Mouse (Mus musculus) cerebellum, adult 11-12 months (tissue): Measurements from ENCODE around the gene Timd2.
"Not testable (repeated sequence)": the region's sequence is repeated elsewhere in the genome, so short reads cannot be mapped to it uniquely, and the experiment has no call there.

Source experiments
- DNase-seq: peaks from one replicate; pipeline ENCODE4 v3.0.0; 2022

Timd2 gene

DNA sequence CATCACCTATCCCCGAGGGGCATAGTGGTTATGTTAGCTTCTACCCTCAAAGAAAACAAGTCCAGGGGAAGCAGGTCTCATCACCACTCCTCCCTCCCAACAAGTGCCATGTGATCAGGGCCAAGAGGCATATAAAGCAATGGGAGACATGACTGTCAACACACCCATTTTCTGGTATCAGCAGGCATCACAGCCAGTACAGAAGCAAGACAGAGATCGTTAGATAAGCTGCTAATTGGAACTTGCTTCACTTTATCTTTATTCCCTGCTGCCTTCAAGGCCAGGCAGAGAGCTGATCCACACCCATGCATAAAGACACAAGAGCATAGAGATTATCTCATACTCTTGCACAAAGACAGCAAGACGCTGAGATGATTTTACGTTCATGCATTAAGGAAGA is 43.6 kb downstream of the Timd2 start:
- no peak for DNase-seq

DNA sequence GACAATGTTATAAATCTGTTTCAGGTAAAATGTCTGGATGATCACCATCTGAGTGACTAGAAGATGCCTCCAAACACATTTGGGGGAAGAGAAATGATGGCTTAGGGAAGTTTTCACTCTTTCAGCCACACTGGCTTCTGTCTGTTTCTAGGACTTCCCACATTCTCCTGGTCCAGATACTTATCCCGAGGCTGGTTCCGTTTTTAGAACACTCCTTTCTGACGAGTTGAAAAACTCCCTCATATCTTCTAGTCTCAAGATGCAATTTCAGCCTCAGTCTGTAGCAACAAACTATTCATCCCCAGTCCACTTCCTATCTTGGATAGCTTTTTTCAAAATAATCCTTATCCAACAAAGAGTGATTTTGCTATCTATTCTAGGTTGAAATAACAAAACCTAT is 54.4 kb downstream of the Timd2 start:
- DNase-seq: no peak

- DNase-seq: not testable (repeated sequence)
These were observed 57.2 kb downstream of the Timd2 start for GRCm38 (mm10) chr11:46649655-46650054.

DNA sequence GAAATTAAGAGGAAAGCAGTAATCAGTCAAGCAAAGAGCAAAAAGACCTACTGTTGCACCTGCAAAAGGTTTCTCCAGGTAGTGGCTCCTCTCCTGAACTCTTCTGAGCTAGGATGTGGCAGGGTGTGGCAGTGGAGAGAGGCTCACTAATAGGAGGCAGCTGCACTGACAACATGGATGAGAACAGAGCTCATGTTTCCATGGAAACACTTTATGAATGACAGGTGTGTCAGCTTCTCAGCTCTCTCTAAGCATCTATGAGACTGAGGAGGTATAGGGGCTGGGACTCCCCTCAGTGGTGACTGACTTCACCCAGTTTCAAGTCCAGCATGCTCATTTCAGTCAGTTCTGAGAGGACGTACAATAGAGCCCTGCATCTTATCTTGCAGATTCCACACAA is 62.0 kb downstream of the Timd2 start:
- no peak for DNase-seq

GRCm38 (mm10) chr11:46636568-46636967 is 70.3 kb downstream of the Timd2 start:
- DNase-seq: no peak

- not testable (repeated sequence) for DNase-seq
These were observed 71.3 kb downstream of the Timd2 start for GRCm38 (mm10) chr11:46635516-46635915.

- no peak for DNase-seq
These were observed 75.2 kb downstream of the Timd2 start for GRCm38 (mm10) chr11:46631635-46632034.

- no peak for DNase-seq
These were observed 77.6 kb downstream of the Timd2 start, which contains the start of gene Dppa1 for GRCm38 (mm10) chr11:46629211-46629795. Gene Dppa1, minus strand, starts transcription at chr11:46629261.

DNA sequence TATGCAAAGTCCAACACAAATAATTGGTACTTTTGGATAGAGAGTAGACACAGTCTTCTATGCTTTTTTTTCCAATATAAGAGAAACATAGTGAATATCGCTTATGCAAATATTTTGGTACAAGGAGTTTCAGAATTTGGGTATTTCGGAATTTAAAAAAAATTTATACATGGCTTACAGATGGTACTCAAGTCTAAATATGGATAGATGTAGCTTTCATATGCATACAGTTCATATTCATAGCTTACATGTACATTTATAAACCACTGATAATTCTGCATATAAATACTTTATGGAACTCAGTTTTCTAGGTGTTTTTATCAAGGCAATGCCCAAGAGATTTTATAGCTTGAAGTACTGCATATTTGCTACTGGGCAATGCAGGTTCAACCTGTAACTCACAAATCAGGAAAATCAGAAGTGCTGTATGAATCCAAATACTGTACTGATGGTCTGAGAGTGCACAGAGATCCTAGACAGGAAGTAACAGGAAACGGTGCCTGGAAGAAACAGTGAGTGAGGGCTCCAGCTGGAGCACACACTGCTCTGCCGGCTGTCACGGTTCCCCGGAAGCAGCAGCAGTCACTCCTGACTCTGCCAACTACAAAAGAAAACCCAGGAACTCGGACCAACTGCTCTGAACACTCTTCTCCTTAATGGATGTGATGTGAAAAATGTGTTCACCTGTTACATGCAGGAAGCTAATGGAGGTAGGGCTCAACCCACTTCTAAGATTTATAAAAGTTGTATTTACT is 86.3 kb downstream of the Timd2 start:
- no peak for DNase-seq

- DNase-seq: no peak
These were observed 86.9 kb downstream of the Timd2 start for GRCm38 (mm10) chr11:46619929-46620328.
